Mouse (Mus musculus) liver, embryonic 14.5 days (tissue): Measurements from ENCODE around the gene Acsm2.

Experiments
- CTCF ChIP-seq: IDR thresholded peaks from 2 replicates; pipeline ENCODE4 v1.5.1; 2016; ENCODE audit warnings: antibody characterized with exemption, low read depth, control low read depth
- EP300 ChIP-seq: IDR thresholded peaks from 2 replicates; pipeline ENCODE4 v1.6.1; 2016; ENCODE audit warnings: antibody characterized with exemption, low read depth

- TF ChIP-seq CTCF (no peak), EP300 (no peak)
Observed at GRCm38 (mm10) chr7:119596536-119596935, 42.4 kb downstream of the Acsm2 start.
